Mouse (Mus musculus): ENCODE measurements at regions not wholly inside any gene's neighbourhood (a gene's known extent, or its start where the extent isn't known, plus 50 kb on each side); places are given as distances from the start of the nearest gene placed in this dataset.
"Not testable (repeated sequence)": the region's sequence is repeated elsewhere in the genome, so short reads cannot be mapped to it uniquely, and the experiment has no call there.

DNA sequence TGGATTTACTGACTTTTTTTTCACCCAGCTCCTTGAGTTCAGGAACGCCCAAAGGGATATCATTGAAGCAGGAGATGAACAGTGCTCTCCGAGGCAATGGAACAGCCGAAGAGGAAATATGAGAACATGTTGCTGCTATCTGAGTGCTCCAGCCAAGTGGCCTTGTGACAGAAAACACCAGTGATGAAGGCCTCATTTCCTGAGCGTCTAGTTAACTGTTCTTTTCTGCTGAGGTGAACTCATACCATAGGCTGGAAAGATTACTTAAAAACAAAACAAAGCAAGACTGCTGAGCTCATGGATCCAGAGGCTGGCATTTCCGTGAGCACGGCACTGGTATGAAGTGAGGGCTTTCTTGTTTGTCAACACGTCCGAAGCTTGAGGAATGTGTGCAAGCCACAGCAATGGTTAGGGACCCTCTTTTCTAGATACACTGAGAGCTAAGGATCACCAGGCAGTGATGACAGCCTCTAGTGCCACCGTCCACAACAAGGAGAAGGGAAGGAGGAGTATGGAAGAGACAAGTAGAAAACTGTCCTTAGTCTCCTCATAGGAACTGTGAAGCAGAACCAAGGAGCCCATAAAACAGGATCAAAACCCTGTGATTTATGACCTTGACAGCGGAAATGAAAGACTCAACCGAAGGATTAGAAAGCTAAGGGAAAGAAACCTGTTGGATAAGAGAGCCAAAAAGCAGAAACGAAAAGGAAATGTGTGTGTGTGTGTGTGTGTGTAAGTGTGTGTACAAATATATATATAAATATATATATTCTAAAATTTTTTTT, 200.4 kb downstream of the Fam43a start:
- no peak for DNase-seq (ENCODE audit: low read depth)

DNA sequence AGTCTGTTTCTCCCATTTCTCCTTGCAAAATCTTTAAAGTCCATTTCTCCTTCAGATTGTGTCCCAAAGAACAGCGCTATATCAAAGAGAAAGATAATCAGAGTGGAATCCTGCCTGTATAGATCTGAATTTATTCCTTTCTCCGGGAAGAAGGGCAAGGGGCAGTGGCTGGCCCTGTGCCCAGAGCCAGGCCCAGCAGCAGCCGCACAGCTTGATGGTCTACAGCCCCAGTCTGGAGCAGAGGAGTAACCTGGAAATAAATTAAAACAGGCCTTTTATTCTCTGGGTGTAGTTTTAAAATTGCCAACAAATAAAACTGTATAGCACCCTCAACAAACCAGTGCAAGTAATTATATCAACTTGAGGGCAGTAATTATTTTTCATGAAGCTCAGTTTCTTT, 204.5 kb downstream of the Fam43a start:
- DNase-seq (ENCODE audit: low read depth), result no peak

DNA sequence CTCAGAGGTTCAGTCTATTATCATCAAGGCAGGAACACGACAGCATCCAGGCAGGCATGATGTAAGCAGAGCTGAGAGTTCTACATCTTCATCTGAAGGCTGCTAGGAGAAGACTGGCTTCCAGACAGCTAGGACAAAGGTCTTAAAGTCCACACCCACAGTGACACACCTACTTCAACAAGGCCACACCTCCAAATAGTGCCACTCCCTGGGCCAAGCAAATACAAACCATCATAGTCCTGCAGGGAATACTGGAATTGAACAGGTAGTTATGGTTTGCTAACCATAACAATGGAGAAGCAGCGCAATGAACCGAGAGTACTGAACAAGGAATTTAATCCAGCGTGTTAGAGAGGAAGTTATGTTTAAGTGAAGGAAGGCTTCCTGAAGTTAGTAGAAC, 206.7 kb downstream of the Fam43a start:
- DNase-seq (ENCODE audit: low read depth), result not testable (repeated sequence)

DNA sequence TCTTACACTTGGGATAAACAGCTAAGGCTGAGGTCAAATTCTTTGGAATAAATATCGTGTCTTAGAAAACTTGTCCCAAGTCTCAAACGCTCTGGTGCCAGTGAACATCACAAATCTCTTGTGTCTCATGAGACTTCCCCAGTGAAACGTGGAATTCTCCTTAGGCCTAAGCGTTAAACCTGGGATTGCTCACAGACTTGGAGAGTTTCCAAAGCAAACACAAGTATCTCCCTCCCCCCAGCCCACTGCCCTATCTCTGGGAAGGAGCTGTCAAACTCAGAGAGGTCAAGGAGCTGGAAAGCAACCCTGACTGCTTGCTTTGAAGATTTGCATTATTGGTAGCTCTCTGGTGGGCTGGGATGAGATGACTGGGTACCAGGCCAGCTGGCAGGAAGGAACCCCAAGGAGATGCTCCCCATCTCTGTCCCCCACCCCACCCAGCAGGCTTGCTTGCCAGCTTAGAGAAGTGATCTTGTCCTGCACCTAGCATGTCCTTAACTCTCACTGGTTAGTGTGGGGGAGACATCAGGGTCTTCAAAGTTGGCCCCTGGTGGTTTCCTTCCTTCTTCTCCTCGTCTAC, 219.1 kb downstream of the Fam43a start:
- no peak for DNase-seq (ENCODE audit: low read depth)

DNA sequence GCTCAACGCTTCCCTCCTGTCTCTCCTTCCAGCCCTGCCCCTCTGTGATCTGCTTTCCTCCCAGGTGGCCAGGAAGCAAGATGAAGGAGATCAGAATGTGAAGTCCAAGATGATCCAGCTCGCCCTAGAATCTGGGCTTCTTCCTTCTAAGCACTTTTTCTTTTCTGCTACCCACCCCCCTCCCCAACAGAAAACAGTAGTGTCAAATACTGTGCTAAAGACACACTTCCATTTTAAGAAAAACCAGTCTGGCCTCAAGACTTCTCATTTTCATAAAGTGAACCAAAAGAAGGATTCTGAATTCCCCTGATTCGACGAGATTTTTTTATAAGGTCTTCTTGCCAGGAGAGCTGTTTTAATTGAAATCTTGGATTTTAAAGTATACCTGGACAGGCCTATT, 219.8 kb downstream of the Fam43a start:
- no peak for DNase-seq (ENCODE audit: low read depth)

DNA sequence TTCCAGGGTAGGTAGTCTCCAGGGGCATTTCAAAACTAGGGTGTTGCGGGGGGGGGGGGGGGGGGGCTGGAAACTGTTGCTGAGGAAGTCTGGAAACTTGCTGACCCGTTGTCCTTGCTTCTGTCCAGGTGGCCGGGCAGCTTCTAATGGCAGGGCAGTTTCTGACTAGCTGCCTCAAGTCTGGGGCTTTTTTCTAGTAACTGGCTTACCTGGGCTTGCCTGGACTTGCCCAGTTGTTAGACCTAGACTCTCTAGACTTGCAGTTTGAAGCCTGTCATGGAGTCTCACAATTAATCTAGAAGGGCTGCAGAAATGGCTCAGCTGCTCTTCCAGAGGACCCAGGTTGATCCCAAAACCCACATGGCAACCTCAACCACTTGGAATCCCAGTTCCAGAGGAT, 220.7 kb downstream of the Fam43a start:
- no peak for DNase-seq (ENCODE audit: low read depth)

DNA sequence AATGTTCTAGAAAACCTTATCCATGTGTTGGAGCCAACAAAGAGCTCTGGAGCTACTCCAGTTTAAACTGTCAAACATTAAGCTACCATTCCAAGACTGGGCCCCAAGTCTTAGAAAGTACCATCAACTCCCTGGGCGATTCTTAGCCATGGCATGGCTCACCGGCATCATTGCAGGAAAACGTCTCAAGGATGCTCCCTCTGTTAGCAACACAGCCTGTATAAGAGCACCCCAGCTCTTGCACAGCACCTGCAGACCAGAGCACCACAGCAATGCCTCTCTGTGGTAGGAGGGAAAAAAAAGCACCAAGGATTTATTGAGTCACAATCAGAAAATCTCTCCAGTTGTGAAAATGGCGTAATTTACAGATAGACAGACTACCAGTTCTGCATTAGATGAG, 221.2 kb downstream of the Fam43a start:
- DNase-seq (ENCODE audit: low read depth), result no peak

DNA sequence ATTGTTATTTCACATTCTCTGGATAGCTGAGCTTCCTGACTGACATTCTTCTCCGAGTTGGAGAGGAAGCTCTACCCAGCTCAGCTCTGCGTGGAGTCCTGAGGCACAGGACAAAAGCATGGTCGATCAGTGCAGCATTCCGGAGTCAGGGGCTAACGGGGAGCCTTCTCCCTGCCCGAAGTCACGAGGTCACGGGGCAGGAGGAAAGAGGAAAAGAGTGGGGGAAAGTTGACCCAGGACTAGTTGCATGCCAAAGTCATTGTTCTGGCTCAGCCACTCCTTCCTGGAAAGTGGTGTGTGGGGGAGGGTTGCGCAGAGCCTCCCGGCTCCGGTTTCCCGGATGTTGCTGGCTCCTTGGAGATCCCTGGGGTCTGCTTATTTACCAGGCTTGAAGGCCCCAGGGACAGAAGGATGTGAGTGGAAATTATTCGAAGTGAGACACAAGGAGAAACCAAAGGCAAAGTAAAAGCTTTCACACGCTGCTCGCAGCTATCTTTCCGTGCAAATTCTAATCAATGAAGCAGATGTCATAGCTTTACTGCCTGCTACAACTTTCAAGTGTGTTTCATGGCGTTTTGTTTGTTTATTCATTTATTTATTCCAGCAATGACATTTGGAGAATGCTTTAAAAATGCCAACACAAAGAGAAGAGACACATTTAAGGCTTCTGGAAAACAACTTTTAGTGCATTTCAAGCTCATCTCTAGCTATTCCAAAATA, 221.8 kb downstream of the Fam43a start:
- no peak for DNase-seq (ENCODE audit: low read depth)

DNA sequence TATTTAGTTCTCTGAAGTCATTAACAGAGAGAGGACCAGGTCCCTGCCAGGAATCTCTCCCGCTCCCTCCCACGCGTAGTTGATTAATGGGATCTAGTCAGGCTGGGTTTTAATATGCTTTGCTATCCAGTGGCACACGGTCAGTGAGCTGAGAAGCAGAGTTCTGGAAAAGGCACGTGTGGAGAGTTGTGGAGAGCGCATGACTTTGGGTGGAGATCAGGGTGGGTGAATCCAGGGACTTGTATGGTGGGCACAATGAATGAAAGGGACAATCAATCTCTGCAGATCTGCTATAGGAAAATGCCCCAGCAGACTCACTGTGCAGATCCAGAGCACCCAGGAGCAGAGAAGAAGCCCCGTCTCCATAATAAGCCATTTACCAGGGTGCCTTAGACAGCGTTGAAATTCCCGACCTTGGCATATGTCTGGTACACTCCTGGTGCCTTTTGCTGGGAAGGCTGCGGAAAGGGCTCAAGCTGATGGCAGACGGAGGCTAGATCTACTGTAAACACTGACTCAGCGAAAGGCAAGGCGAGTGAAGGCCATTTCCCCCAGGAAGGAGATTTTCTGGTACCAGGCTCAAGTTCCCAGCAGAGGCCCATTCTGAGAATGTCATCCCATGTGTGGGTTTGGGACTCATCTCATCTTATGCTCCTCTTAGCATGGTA, 222.5 kb downstream of the Fam43a start:
- DNase-seq (ENCODE audit: low read depth), result no peak

DNA sequence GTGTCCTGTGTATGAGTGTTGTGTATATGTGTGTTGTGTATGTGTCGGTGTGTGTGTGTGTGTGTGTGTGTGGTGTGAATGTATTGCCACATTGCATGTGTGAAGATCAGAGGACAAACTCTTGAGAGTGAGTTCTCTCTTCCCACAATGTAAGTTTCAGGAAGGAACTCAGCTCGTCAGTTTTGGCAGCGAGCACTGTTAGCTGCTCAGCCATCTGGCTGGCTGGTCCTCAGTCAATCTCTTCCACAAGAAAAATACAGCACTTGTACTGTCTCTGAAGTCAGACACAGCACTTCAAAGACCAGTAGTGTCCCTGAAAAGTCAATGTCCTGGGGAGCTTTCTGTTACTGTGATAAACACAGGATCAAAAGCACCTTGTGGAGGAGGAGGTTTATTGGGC, 226.6 kb downstream of the Fam43a start:
- no peak for DNase-seq (ENCODE audit: low read depth)

DNA sequence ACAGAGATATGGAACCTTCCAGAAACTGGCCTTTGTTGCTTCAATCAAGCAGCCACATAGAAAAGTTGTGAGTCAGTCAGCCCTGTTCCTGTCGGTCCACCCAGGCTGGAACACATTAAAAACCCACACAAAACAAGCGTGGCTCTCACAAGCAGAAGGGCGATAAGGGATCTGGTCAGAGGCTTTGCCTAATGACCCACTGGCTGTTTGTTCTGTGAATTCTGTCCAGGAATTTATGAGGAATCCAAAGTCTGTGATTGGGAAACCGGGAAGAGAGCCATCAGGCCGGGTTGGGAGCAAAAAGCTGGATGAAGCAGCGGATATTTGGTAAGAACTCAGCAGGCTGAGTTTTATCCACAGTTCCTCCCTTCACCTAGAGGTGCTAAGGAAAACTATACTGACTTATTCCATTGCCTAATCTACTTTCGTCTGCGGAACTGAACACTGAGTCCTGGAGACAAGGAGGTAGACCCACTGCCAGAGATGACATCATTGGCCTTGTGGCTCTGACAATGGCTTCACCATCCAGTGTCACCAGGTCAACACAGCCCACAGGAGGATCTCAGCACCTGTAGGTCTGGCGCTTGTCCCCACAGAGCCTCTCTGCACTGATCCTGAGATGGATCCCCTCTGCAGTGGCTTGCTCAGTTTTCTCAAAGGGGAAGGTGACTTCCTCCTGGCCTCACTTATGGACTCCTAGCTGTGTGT, 228.5 kb downstream of the Fam43a start:
- no peak for DNase-seq (ENCODE audit: low read depth)

DNA sequence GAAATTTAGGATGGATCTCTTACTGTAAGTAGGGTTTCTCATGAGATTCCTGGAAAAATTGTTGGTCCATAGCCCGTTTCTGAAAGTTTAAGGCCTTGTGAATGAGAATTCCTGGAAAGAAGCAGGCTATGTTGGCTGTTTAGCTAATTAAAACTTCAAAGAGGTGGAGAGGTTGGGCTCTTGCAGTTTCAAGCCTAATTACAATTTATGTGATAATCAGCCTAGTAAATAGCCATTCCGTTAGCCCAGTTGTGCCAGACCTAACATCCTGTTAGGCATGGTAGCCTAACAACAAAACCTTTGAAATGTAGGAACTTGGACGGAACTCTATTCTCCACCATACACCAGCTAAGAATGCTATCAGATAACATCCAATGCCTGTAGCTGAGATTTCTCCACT, 235.0 kb downstream of the Fam43a start:
- no peak for DNase-seq (ENCODE audit: low read depth)

DNA sequence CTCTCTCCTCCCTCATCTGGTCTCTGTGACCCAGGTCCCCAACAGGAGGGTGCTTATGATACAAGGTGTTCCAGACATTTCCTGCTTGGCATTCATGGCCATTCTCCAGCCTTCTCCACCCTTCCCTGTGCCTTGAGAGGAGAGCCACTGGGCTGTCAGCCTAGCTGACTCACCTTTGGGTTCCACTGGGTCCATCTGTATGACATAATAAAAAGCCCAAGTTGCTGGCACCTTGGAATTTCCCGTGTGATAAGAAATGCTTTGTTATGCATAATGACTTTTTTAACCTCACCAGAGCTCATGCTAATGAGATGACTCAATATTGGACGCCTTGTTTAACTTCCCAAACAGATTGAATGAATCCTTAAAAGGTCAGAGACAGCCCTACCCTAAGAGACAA, 236.2 kb downstream of the Fam43a start:
- no peak for DNase-seq (ENCODE audit: low read depth)

DNA sequence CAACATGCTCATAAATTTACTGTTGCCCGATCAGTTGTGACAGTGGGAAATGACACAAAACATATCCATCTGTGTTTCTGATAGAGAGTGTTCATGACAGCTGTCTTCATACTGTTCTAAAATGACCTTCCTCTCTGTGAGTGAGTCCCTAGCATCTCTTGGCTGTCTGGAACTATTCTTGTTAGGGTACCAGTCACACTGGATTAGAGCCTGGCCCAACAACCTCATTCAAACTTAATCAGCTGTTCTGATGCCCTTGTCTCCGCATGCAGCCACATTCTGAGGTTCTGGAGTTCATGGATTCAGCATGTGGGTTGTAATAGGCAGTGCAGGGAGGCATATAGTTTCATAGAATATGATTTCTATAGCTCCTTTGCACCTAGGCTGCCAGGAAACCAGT, 238.4 kb downstream of the Xxylt1 start:
- no peak for DNase-seq (ENCODE audit: low read depth)

DNA sequence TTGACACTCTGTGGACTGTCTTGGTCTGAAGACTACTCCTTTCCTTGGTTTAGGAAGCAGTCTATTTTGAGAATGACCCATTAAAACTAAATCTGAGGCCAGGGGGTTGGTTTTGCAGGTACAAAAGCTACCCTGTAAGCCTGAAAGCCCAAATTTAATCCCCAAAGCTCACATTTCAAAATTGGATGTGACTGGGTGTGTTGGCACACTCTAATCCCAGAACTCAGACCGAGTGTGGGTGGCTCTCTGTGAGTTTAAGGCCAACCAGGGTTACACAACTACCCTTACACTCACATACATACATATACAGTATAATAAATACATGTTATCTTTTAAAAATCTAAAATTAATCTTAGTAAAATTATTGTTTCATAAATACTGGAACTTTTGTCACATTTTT, 228.6 kb downstream of the Xxylt1 start:
- DNase-seq (ENCODE audit: low read depth), result no peak

DNA sequence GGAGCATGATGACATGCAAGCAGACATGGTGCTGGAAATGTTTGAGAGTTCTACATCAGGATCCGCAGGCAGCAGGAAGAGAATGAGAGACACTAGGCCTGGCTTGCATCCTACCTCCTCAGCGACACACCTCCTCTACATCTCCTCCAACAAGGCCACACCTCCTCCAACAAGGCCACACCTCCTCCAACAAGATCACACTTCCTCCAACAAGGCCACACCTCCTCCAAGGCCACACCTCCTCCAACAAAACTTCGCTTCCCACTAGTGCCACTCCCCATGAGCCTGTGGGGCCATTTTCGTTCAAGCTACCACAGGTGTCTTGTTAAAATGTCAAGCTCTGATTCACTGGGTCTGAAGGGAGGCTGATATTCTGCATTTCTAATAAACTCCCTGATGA, 226.5 kb downstream of the Xxylt1 start:
- no peak for DNase-seq (ENCODE audit: low read depth)

DNA sequence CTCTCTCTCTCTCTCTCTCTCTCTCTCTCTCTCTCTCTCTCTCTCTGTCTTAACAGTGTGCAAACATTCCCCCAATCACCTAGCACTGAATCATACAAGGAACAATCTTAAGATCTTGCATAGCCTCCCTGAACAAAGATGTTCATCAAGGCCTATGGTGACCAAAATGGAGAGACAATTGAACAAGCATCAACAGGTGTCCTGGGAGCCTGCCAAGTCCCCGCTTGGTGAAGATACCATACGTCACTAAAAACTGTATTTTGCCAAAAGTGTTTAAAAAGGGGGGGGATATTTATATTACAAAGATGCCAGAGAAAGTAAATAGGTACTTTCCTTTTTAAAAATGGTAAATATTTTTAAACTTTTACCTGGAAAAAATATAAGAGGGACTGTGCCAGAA, 223.6 kb downstream of the Xxylt1 start:
- no peak for DNase-seq (ENCODE audit: low read depth)

DNA sequence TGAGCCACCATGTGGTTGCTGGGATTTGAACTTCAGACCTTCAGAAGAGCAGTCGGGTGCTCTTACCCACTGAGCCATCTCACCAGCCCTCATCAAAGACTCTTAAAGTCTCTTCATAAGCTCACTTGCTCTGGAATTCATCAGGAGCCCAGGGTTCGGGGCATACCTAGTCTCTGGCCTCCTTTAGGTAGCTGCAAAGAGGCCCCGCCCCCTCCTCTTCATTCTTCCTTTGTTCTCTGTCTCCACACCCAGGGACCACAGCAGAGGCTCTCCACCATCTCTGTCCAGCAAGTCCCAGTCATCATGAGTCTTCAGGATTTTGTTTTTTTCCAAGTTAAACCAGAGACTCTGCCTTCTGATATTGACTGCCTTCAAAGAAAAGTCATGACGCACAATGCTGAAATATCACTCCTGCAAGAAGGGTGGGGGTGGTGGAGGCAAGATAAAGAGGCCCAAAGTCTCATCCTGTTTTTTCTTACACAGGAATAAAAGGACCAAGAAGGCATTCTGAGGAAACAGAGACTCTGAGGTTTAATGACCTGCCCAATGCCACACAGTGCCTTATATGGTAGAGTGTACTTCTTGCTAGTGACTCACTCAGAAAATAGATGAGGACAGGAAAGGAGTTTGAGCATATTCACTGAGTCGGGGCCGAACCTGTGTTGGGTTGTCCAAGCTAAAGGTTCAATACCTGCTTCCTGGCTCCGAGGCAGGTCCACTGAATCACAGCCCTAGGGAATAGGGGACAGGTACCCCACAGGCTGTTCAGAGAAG, 211.9 kb downstream of the Xxylt1 start:
- DNase-seq (ENCODE audit: low read depth), result peak; percentile 43

DNA sequence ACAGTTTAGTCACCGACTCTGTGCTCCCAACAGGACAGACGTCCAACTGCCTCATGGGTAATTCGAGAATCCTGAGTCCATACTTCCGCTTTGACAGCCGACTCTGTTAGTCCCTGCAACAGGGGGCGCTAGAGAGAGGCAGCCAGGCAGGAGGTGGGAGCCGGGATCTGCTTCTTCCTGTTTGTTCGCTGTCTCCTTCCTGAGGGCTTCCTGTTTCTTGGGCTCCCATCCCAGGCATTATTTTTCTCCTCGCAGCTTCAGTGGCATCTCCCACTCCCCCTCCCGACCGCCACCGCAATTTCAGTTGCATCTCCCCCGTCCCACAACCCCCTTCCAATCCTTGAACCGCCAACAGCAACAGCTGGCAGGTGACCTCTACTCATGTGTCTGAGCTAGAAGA, 211.1 kb downstream of the Xxylt1 start:
- DNase-seq (ENCODE audit: low read depth), result no peak

DNA sequence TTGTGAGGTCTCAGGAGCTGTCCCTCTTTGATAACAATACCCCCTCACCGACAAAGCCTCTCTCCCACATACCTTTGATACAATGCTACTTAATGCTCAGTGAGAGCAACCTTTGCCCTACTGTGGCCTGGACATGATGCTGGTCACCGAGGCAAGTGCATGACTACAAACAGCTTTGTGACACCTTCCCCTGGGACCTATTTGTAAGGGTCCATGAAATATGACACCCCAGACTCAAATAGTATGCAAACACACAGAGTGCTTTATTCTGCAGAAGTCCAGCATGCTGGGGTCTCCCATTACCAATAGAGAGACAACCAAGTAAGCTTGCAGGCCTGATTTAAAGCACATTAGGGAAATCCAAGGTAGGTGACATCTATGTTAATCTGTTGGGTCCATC, 210.6 kb downstream of the Xxylt1 start:
- DNase-seq (ENCODE audit: low read depth), result no peak

DNA sequence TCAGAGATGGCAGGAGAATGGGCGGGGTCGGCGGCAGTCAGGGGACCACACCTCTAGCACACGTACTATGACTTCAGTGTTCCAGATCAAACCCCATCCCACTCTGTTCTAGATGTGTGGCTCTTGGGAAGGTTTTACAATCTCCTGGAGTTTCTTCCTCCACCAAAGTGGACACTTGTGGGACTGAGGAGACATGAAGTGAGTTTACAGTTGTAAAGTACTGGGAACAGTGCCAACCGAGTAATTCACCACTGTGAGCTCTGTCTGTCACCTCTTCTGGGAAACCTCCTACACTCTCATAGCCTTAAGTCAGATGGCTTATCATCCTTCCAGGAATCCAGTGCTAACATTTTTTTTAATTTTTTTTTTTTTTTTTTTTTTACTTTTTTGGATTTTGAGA, 209.1 kb downstream of the Xxylt1 start:
- DNase-seq (ENCODE audit: low read depth), result no peak
